Mouse (Mus musculus): ENCODE results near the gene Sergef. TPM values are rescaled to one million over a fixed set of nuclear protein-coding genes. Genes with fewer than 3 reads are reported as not detected.

Sergef gene
- total and polyA plus RNA-seq, 3 experiments: 10.9 to 36.2 (median 13.0) TPM

DNA sequence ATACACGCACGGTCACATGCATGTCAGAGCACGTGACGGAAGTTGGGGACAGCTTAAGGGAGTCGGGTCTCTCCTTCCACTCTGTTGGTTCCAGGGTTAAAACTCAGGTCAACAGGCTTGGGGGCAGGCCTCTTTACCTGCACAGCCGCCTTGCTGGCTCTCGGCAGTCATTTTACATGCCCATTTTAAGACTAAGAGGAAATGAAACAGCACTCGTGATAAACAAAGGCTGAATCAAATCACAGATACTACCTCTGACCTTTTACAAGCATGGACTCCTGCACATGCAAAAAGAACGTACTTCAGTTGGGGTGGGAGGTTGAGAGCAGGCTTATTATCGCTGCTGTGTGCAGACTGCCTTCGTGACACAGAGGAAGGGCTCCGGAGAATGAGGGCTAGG is 50.4 kb downstream of the Sergef start:
- peaks cover 90% of the 10 kb centered on the region for H3K36me3 ChIP-seq (replicated peaks)
- TF ChIP-seq TAL1 (conservative IDR thresholded peaks at IDR 0.05; ENCODE audit: low read depth, low read length): no peak
- no peak for TF ChIP-seq CTCF (IDR thresholded peaks at IDR 0.05; ENCODE audit: low read depth, low read length)
- no peak for TF ChIP-seq POLR2AphosphoS5 (IDR thresholded peaks at IDR 0.05; ENCODE audit: insufficient replicate concordance, low read depth, low read length)
- TF ChIP-seq GATA2 (IDR thresholded peaks at IDR 0.05; ENCODE audit: borderline replicate concordance, low read depth, low read length): no peak
- TF ChIP-seq GATA1 (IDR thresholded peaks at IDR 0.05; ENCODE audit: borderline replicate concordance, low read length): no peak

DNA sequence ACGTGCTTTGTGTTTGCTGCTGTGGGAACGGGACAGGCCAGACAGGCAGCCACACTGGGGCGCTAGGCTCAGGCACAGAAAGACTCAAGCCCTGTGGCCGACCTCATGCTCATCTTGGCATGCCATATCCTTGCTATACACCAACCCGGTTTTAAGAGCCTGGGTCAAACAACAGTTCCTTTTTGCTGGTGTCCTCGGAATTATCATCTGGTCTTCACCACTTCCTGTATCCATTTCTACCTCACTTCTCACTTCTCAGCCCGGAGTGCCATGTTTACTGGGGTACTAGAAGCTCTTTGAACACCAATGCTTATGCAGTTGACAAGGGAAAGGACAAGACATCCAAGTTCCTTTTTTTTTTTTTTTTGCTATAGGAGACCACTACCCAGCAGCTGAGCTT is 51.6 kb downstream of the Sergef start:
- Histone ChIP-seq H3K27me3 (ENCODE audit: insufficient read depth, low read length) (no peaks in the 10 kb centered on the region), H3K4me3 (ENCODE audit: low read depth, low read length) (no peak overlapping the region), H3K4me1 (ENCODE audit: insufficient read depth, low read depth, low read length) (peaks cover 5% of the 10 kb centered on the region; the same call in 1 of the 2 replicates), H3K36me3 (replicated peaks) (peaks cover 94% of the 10 kb centered on the region), H3K9me3 (replicated peaks) (no peaks in the 10 kb centered on the region)
- TF ChIP-seq POLR2AphosphoS5 (IDR thresholded peaks at IDR 0.05; ENCODE audit: insufficient replicate concordance, low read depth, low read length) (no peak), TAL1 (conservative IDR thresholded peaks at IDR 0.05; ENCODE audit: low read depth, low read length) (no peak), GATA2 (IDR thresholded peaks at IDR 0.05; ENCODE audit: borderline replicate concordance, low read depth, low read length) (no peak), CTCF (IDR thresholded peaks at IDR 0.05; ENCODE audit: low read depth, low read length) (no peak), GATA1 (IDR thresholded peaks at IDR 0.05; ENCODE audit: borderline replicate concordance, low read length) (no peak)
- ATAC-seq (ENCODE audit: extremely low read depth, insufficient number of reproducible peaks, low FRiP score, poor library complexity, severe bottlenecking): no peak
- DNase-seq (ENCODE audit: low spot score): no peak

More for the DNA sequence above, 50.4 kb downstream of the Sergef start:
- DNase-seq (ENCODE audit: low spot score): no peak
- Histone ChIP-seq H3K9me3 (replicated peaks) (no peaks in the 10 kb centered on the region), H3K4me3 (ENCODE audit: low read depth, low read length) (no peak overlapping the region), H3K27me3 (ENCODE audit: insufficient read depth, low read length) (no peaks in the 10 kb centered on the region), H3K4me1 (ENCODE audit: insufficient read depth, low read depth, low read length) (peaks cover 5% of the 10 kb centered on the region; the same call in 1 of the 2 replicates)
- ATAC-seq (ENCODE audit: extremely low read depth, insufficient number of reproducible peaks, low FRiP score, poor library complexity, severe bottlenecking): no peak

DNA sequence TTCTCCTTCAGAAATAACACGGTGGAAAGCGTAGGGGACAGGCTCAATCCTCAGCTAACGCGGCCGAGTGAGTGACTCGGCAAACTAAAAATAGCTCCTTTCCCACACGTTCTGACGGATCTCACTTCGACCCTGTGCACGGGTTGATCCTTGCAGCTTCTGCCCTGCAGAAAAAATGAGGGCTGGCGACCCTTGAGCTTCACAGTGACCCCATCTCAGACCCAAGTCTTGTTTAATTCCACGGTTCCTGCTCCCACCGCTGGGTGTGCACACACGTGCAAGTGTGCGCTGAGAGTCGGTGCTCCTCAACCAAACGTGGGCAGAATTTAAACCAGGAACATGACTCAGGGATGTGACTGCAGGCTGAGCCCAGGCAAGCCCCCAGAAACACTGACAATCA is 52.1 kb downstream of the Sergef start:
- Histone ChIP-seq H3K4me1 (ENCODE audit: insufficient read depth, low read depth, low read length) (peaks cover 5% of the 10 kb centered on the region; the same call in 1 of the 2 replicates), H3K36me3 (replicated peaks) (peaks cover 93% of the 10 kb centered on the region), H3K9me3 (replicated peaks) (no peaks in the 10 kb centered on the region), H3K27me3 (ENCODE audit: insufficient read depth, low read length) (no peaks in the 10 kb centered on the region), H3K4me3 (ENCODE audit: low read depth, low read length) (no peak overlapping the region)
- DNase-seq (ENCODE audit: low spot score): no peak
- TF ChIP-seq TAL1 (conservative IDR thresholded peaks at IDR 0.05; ENCODE audit: low read depth, low read length): no peak
- TF ChIP-seq GATA1 (IDR thresholded peaks at IDR 0.05; ENCODE audit: borderline replicate concordance, low read length): no peak
- no peak for TF ChIP-seq CTCF (IDR thresholded peaks at IDR 0.05; ENCODE audit: low read depth, low read length)
- no peak for TF ChIP-seq POLR2AphosphoS5 (IDR thresholded peaks at IDR 0.05; ENCODE audit: insufficient replicate concordance, low read depth, low read length)
- TF ChIP-seq GATA2 (IDR thresholded peaks at IDR 0.05; ENCODE audit: borderline replicate concordance, low read depth, low read length): no peak
- ATAC-seq (ENCODE audit: extremely low read depth, insufficient number of reproducible peaks, low FRiP score, poor library complexity, severe bottlenecking): no peak

DNA sequence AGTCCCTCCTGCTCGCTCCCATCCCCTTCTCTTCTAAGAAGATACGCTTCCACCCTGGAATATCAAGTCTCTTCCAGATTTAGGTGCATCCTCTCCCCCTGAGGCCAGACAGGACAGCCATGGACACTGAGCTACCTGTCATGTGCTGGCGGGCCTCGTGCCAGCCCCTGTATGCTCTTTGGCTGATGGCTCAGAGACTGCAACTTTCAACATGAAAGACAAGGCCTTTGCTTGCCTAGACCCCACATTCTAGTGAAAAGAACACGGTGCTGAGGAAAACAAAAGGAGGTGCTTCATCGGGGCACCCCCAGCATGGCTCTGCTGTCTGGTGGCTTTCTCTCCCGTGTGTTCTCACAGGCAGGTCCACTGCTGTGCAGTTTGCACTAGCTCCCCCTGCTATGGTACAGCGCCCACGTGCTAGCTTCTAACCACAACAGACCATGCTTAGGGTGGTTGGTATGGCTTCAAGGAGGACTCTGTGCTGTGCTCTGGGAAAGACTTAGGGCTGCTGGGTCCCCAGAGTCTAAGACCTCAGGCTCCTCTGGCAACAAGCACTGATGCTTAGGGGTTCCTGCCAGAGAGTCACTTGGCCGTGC is 52.9 kb downstream of the Sergef start:
- Histone ChIP-seq H3K27me3 (ENCODE audit: insufficient read depth, low read length) (no peaks in the 10 kb centered on the region), H3K4me3 (ENCODE audit: low read depth, low read length) (no peak overlapping the region), H3K4me1 (ENCODE audit: insufficient read depth, low read depth, low read length) (peaks cover 5% of the 10 kb centered on the region; the same call in 1 of the 2 replicates), H3K36me3 (replicated peaks) (peaks cover 93% of the 10 kb centered on the region), H3K9me3 (replicated peaks) (no peaks in the 10 kb centered on the region)
- DNase-seq (ENCODE audit: low spot score) (no peak), ATAC-seq (ENCODE audit: extremely low read depth, insufficient number of reproducible peaks, low FRiP score, poor library complexity, severe bottlenecking) (no peak)
- no peak for TF ChIP-seq GATA1 (IDR thresholded peaks at IDR 0.05; ENCODE audit: borderline replicate concordance, low read length)
- TF ChIP-seq POLR2AphosphoS5 (IDR thresholded peaks at IDR 0.05; ENCODE audit: insufficient replicate concordance, low read depth, low read length): no peak
- TF ChIP-seq CTCF (IDR thresholded peaks at IDR 0.05; ENCODE audit: low read depth, low read length): no peak
- TF ChIP-seq TAL1 (conservative IDR thresholded peaks at IDR 0.05; ENCODE audit: low read depth, low read length): no peak
- TF ChIP-seq GATA2 (IDR thresholded peaks at IDR 0.05; ENCODE audit: borderline replicate concordance, low read depth, low read length): no peak

DNA sequence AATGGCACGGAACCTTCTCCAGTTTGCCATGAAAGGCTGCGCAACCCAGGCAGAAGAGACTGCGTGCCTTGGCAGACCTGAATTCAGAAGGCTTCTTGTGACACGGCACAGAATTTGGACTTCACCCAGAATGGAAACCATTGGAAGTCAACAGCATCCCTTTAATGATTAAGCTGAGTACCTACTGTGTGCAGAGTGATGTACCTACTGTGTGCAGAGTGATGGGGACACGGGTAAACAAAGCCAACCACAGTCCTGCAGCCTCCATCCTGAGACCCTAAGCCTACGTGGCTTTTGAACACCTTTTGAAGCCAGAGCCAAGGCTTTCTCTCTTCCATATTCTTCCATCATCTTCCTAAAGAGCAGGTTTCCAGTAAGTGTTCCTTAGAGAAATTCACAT is 56.9 kb downstream of the Sergef start:
- no peaks in the 10 kb centered on the region for H3K9me3 ChIP-seq (replicated peaks)
- H3K4me1 ChIP-seq (ENCODE audit: insufficient read depth, low read depth, low read length): peaks cover 5% of the 10 kb centered on the region; the same call in 1 of the 2 replicates
- no peak for DNase-seq (ENCODE audit: low spot score)
- TF ChIP-seq TAL1 (conservative IDR thresholded peaks at IDR 0.05; ENCODE audit: low read depth, low read length) (no peak), CTCF (IDR thresholded peaks at IDR 0.05; ENCODE audit: low read depth, low read length) (no peak), GATA1 (IDR thresholded peaks at IDR 0.05; ENCODE audit: borderline replicate concordance, low read length) (no peak), POLR2AphosphoS5 (IDR thresholded peaks at IDR 0.05; ENCODE audit: insufficient replicate concordance, low read depth, low read length) (no peak), GATA2 (IDR thresholded peaks at IDR 0.05; ENCODE audit: borderline replicate concordance, low read depth, low read length) (no peak)
- H3K4me3 ChIP-seq (ENCODE audit: low read depth, low read length): no peak overlapping the region
- H3K36me3 ChIP-seq (replicated peaks): peaks cover 90% of the 10 kb centered on the region
- no peaks in the 10 kb centered on the region for H3K27me3 ChIP-seq (ENCODE audit: insufficient read depth, low read length)
- no peak for ATAC-seq (ENCODE audit: extremely low read depth, insufficient number of reproducible peaks, low FRiP score, poor library complexity, severe bottlenecking)

DNA sequence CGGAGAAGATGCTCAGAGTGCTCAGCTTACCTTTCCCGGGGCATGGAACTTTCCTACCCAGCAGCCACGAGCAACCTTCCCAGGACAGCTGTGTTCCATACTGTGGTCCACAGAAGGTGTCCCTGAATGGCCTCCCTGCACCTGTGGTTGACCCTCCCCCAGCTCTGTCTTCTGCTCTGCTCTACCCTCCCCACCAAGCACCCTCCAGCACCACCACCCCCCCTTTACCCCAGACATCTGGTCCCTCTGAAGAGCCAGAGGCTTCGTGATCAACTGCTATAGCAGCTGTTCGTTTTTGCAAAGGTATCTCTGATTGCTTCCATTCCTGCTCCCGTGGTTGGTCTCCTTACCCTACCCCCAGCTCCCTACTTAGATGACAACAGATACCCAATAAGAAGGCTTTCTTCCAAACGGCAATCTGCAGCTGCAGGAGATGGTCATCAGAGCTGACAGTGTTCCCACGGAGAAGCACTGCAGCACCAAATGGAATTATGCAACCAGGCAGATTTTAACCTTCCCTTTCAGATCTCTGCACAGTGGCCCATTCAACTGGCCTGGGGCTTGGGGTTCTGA is 58.2 kb downstream of the Sergef start:
- no peak for TF ChIP-seq CTCF (IDR thresholded peaks at IDR 0.05; ENCODE audit: low read depth, low read length)
- no peak for TF ChIP-seq GATA1 (IDR thresholded peaks at IDR 0.05; ENCODE audit: borderline replicate concordance, low read length)
- no peak for TF ChIP-seq GATA2 (IDR thresholded peaks at IDR 0.05; ENCODE audit: borderline replicate concordance, low read depth, low read length)
- TF ChIP-seq POLR2AphosphoS5 (IDR thresholded peaks at IDR 0.05; ENCODE audit: insufficient replicate concordance, low read depth, low read length): no peak
- TF ChIP-seq TAL1 (conservative IDR thresholded peaks at IDR 0.05; ENCODE audit: low read depth, low read length): no peak
- DNase-seq (ENCODE audit: low spot score) (no peak), ATAC-seq (ENCODE audit: extremely low read depth, insufficient number of reproducible peaks, low FRiP score, poor library complexity, severe bottlenecking) (no peak)
- Histone ChIP-seq H3K4me1 (ENCODE audit: insufficient read depth, low read depth, low read length) (no peaks in the 10 kb centered on the region), H3K4me3 (ENCODE audit: low read depth, low read length) (no peak overlapping the region), H3K9me3 (replicated peaks) (no peaks in the 10 kb centered on the region), H3K36me3 (replicated peaks) (peaks cover 88% of the 10 kb centered on the region), H3K27me3 (ENCODE audit: insufficient read depth, low read length) (no peaks in the 10 kb centered on the region)

Data from G1E (cell line).